Mouse (Mus musculus): ENCODE data around the gene Nsun6.

GRCm38 (mm10) chr2:15096514-15097090, 41.7 kb upstream of the Nsun6 start:
- TF ChIP-seq POLR2A (IDR thresholded peaks at IDR 0.05; ENCODE audit: borderline replicate concordance, insufficient read depth, low read length) = no peak
- TF ChIP-seq CTCF (IDR thresholded peaks at IDR 0.05; ENCODE audit: borderline replicate concordance, insufficient read depth, low read depth, low read length) = no peak
